Mouse (Mus musculus): ENCODE measurements around the gene Cox7a2l. TPM values are rescaled to one million over a fixed set of nuclear protein-coding genes. Genes with fewer than 3 reads are reported as not detected.

The Cox7a2l gene
- total and polyA plus RNA-seq, 2 experiments = 114 to 203 TPM

DNA sequence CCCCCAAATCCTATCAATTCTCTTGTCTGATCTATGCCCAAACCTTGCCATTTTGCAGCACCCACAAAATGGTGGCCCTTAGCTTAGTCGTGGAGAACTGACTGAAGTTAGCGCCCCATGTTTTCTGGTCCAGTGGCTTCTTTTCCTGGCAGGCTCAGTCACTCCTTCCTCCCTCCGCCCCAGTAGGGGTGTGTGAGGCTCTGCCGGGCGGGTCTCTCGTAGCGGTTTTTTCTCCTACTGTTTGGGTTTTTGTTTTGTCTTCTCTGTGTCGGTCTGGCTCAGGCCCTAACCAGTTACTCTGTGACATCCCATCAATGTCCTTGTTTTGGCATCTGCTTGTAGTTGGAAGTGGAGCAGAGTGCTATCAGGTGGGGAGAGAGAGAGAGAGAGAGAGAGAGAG lies 8.5 kb upstream of the Cox7a2l start:
- Histone ChIP-seq H3K36me3 (ENCODE audit: control insufficient read depth, insufficient read depth, low read length) (no peaks in the 10 kb centered on the region), H3K27ac (replicated peaks; ENCODE audit: insufficient read depth, low read depth, low read length) (no peak overlapping the region), H3K9ac (ENCODE audit: low read depth, low read length) (no peak overlapping the region), H3K4me3 (ENCODE audit: insufficient read depth, low read depth, low read length) (peak overlapping the region; percentile 36), H3K27me3 (ENCODE audit: control insufficient read depth, insufficient read depth, low read length) (no peaks in the 10 kb centered on the region), H3K79me2 (ENCODE audit: control insufficient read depth, insufficient read depth, low read length) (no peaks in the 10 kb centered on the region), H3K4me1 (ENCODE audit: control insufficient read depth, insufficient read depth, low read length) (peaks cover 4% of the 10 kb centered on the region; the same call in 1 of the 2 replicates)
- WGBS = 13% methylated on average over 8 of the region's 8 CpGs
- no peak for TF ChIP-seq POLR2A (IDR thresholded peaks at IDR 0.05; ENCODE audit: extremely low read depth, insufficient read depth, low read length)
- TF ChIP-seq CTCF (IDR thresholded peaks at IDR 0.05; ENCODE audit: low read depth, low read length) = no peak
- DNase-seq (ENCODE audit: extremely low read depth, low read depth, low spot score) = peak; percentile 36

DNA sequence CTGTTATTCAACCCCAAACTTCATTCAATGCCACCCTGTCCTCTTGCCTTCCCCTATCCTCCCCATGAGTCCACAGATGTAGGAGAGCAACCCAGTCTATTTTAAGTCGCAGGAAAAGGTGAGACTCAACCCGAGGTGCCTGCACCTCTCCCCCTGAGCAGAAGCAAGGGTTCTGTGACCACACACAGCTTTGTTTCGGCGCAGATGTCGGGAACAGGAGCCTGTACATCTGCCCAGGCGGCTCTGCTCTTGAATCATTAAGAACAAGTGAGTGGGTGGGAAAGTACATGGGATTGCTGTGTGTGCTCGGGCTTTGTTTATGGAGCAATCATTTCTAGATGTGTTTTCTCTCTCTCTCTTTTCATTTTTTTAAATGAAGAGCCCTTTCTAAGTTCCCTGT lies 7.6 kb upstream of the Cox7a2l start:
- H3K4me3 ChIP-seq (ENCODE audit: insufficient read depth, low read depth, low read length) = no peak overlapping the region
- WGBS = 71% methylated on average over 7 of the region's 7 CpGs
- H3K4me1 ChIP-seq (ENCODE audit: control insufficient read depth, insufficient read depth, low read length) = peaks cover 4% of the 10 kb centered on the region; the same call in 1 of the 2 replicates
- H3K27me3 ChIP-seq (ENCODE audit: control insufficient read depth, insufficient read depth, low read length) = no peaks in the 10 kb centered on the region
- H3K27ac ChIP-seq (replicated peaks; ENCODE audit: insufficient read depth, low read depth, low read length) = no peak overlapping the region
- H3K79me2 ChIP-seq (ENCODE audit: control insufficient read depth, insufficient read depth, low read length) = no peaks in the 10 kb centered on the region
- no peak overlapping the region for H3K9ac ChIP-seq (ENCODE audit: low read depth, low read length)
- no peak for DNase-seq (ENCODE audit: extremely low read depth, low read depth, low spot score)
- no peaks in the 10 kb centered on the region for H3K36me3 ChIP-seq (ENCODE audit: control insufficient read depth, insufficient read depth, low read length)
- TF ChIP-seq POLR2A (IDR thresholded peaks at IDR 0.05; ENCODE audit: extremely low read depth, insufficient read depth, low read length) (no peak), CTCF (IDR thresholded peaks at IDR 0.05; ENCODE audit: low read depth, low read length) (no peak)

DNA sequence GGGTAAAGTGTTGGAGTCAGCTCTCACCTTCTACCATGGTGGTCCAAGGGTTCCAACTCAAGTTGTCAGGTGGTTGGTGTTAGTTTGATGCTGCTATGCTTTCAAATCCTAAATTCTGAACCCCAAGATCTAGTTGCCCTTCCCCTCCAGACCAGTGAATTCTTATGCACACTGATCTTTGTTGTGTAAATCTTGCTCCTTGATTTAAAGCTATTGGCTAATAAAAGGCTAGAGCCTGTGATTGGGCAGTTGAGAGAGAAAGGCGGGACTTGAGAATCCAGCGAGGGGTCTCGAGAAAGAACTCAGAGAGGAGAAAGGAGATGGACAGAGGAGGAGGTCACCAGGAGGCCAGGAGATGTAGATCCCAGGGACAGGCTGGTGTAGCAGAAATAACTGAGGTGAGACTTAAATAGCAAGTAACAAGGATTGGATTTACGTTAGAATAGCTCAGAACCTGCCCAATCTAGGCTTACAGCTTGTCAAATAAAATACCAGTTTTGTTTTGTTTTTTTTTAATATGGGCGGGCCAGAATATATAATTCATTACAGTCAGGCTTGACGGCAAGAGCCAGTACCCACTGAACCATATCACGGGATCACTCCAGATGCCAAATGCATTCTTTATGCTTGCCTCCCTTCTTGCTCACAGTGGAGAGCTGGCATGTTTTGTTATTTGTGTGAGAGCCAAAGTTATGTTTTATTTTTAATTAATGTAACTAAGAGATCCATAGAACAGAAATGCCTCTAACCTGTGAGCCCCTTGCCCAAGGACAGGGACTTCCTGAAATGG lies 5.7 kb upstream of the Cox7a2l start:
- H3K27ac ChIP-seq (replicated peaks; ENCODE audit: insufficient read depth, low read depth, low read length) = no peak overlapping the region
- H3K4me1 ChIP-seq (ENCODE audit: control insufficient read depth, insufficient read depth, low read length) = peaks cover 2% of the 10 kb centered on the region; the same call in 1 of the 2 replicates
- WGBS = 86% methylated on average over 7 of the region's 7 CpGs
- DNase-seq (ENCODE audit: extremely low read depth, low read depth, low spot score) = no peak
- H3K27me3 ChIP-seq (ENCODE audit: control insufficient read depth, insufficient read depth, low read length) = no peaks in the 10 kb centered on the region
- no peak for TF ChIP-seq POLR2A (IDR thresholded peaks at IDR 0.05; ENCODE audit: extremely low read depth, insufficient read depth, low read length)
- TF ChIP-seq CTCF (IDR thresholded peaks at IDR 0.05; ENCODE audit: low read depth, low read length) = no peak
- H3K79me2 ChIP-seq (ENCODE audit: control insufficient read depth, insufficient read depth, low read length) = no peaks in the 10 kb centered on the region
- no peaks in the 10 kb centered on the region for H3K36me3 ChIP-seq (ENCODE audit: control insufficient read depth, insufficient read depth, low read length)
- no peak overlapping the region for H3K4me3 ChIP-seq (ENCODE audit: insufficient read depth, low read depth, low read length)
- H3K9ac ChIP-seq (ENCODE audit: low read depth, low read length) = no peak overlapping the region

DNA sequence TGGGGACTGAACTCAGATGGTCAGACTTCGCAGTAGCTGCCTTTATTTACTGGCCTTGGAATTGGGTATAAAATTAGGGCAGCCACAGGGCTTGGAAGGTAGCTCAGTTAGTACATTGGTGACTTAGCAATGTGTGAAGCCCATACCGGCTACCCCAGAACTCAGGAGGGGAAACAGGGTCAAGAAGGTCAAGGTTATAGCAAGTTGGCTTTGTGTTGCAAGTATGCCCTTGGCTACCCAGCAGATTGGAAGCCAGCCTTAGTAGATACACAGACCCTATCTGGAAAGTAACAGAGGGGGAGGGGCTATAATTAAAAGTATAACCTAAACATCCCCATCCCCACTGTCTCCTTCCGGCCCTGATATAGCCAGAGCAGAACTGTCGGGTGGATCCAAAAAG lies 4.8 kb upstream of the Cox7a2l start:
- Histone ChIP-seq H3K79me2 (ENCODE audit: control insufficient read depth, insufficient read depth, low read length) (no peaks in the 10 kb centered on the region), H3K27me3 (ENCODE audit: control insufficient read depth, insufficient read depth, low read length) (no peaks in the 10 kb centered on the region), H3K36me3 (ENCODE audit: control insufficient read depth, insufficient read depth, low read length) (no peaks in the 10 kb centered on the region), H3K4me1 (ENCODE audit: control insufficient read depth, insufficient read depth, low read length) (peaks cover 2% of the 10 kb centered on the region; the same call in 1 of the 2 replicates), H3K4me3 (ENCODE audit: insufficient read depth, low read depth, low read length) (no peak overlapping the region), H3K27ac (replicated peaks; ENCODE audit: insufficient read depth, low read depth, low read length) (no peak overlapping the region), H3K9ac (ENCODE audit: low read depth, low read length) (no peak overlapping the region)
- TF ChIP-seq CTCF (IDR thresholded peaks at IDR 0.05; ENCODE audit: low read depth, low read length) = no peak
- TF ChIP-seq POLR2A (IDR thresholded peaks at IDR 0.05; ENCODE audit: extremely low read depth, insufficient read depth, low read length) = no peak
- WGBS = 67% methylated on average over 4 of the region's 4 CpGs
- no peak for DNase-seq (ENCODE audit: extremely low read depth, low read depth, low spot score)

DNA sequence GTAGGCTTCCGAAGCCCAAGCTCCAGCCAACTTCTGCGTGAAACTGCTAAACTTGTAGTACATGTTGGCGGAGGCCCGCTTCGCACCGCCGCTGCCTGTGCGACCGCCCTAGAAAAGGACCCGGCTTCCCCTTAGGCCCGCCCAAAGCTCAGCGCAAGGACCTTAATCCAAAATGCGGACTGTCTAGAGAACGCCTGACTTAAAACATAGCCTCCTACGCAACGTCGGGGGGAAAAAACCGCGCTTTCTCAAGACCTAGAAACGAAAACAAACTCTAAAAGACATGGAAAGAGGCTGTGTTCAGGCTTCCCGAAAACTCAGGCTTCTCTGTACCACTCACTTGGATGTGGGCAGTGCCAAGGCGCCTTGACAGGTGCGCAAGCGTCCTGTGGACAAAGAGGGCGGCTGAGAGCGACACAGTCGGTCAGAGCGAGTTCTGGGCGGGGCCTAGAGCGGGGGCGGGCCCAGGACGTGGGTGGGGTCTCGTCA lies 2.9 kb downstream of the Cox7a2l start:
- Histone ChIP-seq H3K27me3 (ENCODE audit: control insufficient read depth, insufficient read depth, low read length) (no peaks in the 10 kb centered on the region), H3K79me2 (ENCODE audit: control insufficient read depth, insufficient read depth, low read length) (peaks cover 29% of the 10 kb centered on the region), H3K4me1 (ENCODE audit: control insufficient read depth, insufficient read depth, low read length) (peaks cover 9% of the 10 kb centered on the region), H3K4me3 (ENCODE audit: insufficient read depth, low read depth, low read length) (peak overlapping the region; percentile 62), H3K27ac (replicated peaks; ENCODE audit: insufficient read depth, low read depth, low read length) (peak overlapping the region; percentile 90), H3K36me3 (ENCODE audit: control insufficient read depth, insufficient read depth, low read length) (no peaks in the 10 kb centered on the region), H3K9ac (ENCODE audit: low read depth, low read length) (peak overlapping the region; percentile 89)
- peak; percentile 85 for DNase-seq (ENCODE audit: extremely low read depth, low read depth, low spot score)
- peak; percentile 71 for TF ChIP-seq POLR2A (IDR thresholded peaks at IDR 0.05; ENCODE audit: extremely low read depth, insufficient read depth, low read length)
- no peak for TF ChIP-seq CTCF (IDR thresholded peaks at IDR 0.05; ENCODE audit: low read depth, low read length)
- WGBS = under 1% methylated on average over 33 of the region's 33 CpGs
